Mouse (Mus musculus): ENCODE measurements around the gene Cbr4.

The Cbr4 gene
- long read RNA-seq, experiment 1, full-length matches to known transcripts = 18 of 20 reads
- long read RNA-seq, experiment 1, partial matches to known transcripts = 0 of 20 reads
- long read RNA-seq, experiment 1, other reads (novel, unspliced or antisense) = 2 of 20 reads
- long read RNA-seq, experiment 2, full-length matches to known transcripts = 21 of 23 reads
- long read RNA-seq, experiment 2, partial matches to known transcripts = 0 of 23 reads
- long read RNA-seq, experiment 2, other reads (novel, unspliced or antisense) = 2 of 23 reads

DNA sequence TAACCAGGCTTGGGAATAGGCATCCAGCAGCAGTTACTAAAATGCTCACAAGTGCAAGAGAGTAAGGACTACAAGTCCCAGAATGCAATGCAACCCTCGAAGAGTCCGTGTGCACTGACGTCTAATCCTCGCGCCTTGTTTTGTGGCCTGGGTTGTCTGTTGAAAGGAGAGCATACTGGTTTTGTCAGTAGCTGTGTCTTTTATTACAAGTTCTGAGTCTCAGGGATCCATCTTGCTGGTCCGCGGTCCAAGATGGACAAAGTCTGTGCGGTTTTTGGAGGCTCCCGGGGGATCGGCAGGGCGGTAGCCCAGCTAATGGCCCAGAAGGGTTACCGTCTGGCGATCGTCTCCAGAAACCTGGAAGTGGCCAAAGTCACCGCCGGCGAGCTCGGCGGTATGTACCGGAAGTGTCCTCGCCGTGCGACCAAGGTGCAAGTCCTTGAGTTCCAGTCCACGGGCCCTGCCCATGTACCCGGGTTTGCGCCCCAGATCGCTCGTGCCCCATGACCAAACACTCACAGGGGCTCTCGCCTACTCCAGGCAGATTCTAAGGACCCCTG, at the start of gene Cbr4:
Gene Cbr4 (plus strand): TSS at position 138 of the 560 bp plus-strand sequence.
- intact Hi-C loops (cut with DNase I) = loop anchor here (5.0 to 10.0 kb wide), 3 partner anchors 265 to 495 kb away; partner anchors contain the start of genes Nek1 and Sh3rf1

DNA sequence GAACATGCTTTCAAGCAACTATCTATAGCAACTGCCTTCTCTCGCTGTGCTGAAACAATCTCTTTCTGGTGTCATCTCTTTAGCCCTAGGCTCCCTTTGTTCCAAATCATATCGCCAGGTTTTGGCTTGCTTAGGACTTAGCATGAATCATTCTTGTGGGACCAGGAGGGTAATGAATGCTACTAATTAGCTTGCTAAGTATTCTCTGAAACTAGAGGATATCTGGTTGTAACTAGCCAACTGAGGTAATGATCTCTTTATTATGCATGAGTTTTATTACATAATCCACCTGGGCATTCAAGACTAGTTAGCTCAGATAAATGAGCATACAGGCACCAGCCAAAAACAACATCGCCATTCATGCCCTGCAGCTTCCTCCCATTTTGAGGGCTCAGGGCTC, 44.5 kb upstream of the Cbr4 start:
- intact Hi-C loops (cut with DNase I) = no loop called here

DNA sequence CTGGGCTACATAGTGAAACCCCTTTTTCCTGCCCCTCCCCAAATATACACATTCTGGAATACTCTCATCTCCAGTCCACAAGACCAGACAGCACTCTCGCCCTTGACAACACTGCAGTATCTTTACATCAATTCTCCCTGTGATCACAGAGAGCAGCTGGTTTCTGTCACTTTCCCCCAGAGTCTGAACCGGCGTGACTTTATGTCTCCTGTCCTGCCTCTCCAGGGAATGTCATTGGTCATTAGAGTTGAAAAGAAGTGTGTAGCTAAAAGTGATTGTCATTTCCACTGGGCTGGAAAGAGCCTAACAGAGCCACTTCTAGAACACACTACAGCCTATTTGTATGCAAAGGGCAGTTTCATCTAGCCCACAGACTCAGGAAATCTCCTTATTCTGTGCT, 43.2 kb upstream of the Cbr4 start:
- intact Hi-C loops (cut with DNase I) = no loop called here

DNA sequence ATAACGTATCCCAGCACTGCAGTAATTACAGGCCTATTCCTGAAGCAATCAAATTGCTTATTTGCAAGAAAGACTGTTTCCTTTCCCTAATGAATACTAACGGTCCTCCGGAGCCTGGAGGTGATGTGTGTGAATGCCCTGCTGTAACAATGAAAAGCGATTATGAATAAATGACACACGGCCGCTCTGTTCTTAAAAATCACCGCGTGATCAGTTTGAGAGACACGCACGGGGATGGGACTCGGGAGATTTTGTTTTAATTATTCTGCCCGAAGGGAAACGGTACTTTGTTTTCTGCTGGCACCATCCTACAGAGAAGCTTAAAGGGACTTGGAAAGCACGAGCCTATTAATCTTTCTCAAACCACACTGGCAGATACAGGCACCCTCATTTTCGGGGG, 41.2 kb upstream of the Cbr4 start:
- intact Hi-C loops (cut with DNase I) = no loop called here

DNA sequence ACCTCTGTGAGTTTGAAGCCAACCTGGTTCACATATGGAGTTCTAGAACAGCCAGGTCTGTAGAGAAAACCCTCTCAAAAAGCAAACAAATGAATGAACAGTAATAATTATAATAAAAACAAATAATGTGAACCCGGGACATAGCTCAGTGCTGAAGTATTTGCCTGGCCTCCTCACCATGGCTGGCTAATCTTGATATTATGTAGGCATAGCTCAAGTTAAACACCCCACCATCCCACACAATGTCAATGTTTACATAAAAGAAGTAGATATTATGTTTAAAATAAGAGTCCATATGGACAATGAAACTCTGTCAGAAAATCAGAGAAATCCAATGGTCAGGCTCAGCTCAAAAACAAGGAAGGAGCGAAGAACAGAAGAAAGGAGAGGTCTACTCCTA, 39.4 kb upstream of the Cbr4 start:
- intact Hi-C loops (cut with DNase I) = no loop called here

DNA sequence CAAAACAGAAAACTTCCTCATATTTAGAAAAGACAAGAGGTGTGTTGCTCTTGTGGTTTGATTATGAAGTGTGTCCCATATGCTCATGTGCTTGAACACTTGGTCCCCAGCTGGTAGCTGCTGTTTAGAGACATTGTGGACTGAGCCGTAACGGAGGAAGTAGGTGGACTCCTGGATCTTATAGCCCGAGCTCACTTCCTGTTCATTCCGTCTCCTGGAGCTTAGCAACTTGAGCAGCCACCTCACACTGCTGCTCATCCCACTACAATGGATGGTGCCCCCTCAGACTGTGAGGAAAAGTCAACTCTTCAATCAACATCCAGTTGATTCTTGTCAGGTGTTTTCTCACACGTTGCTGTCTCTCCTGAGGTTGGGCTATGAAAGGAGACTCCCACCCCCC, 38.7 kb upstream of the Cbr4 start:
- intact Hi-C loops (cut with DNase I) = no loop called here

DNA sequence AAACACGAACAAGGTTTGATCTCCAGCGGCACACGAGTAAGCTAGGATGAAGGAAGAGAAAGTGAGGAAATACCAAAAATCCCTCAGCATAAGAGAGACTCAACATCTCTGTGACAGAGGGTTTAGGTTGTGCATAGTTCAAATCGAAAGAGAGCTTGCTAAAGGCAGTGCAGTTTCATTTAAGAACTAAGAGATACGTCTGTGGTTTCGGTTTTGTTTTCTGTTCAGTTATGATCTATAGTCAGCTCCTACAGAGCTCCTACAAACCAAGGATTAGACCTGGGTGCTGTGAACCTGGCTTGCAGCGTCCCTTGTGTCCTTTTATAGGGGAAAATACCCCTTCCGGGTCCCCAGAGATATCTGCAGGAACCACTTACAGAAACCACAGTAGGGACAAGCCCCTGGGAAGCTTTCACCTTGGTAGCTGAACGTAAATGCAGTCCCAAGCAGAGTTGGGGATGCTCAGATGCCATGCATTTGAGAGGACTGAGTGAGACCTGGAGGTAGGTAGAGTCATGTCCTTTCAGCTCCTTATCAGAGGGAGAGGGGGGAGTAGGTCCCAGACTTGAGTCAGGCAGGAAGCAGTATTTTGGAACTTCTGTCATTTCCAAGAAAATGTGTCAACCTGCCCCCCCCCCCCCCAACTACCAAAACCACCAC, 36.5 kb upstream of the Cbr4 start:
- intact Hi-C loops (cut with DNase I) = no loop called here

- intact Hi-C loops (cut with DNase I) = no loop called here
Observed at GRCm38 (mm10) chr8:61451721-61452337, 35.7 kb upstream of the Cbr4 start.

DNA sequence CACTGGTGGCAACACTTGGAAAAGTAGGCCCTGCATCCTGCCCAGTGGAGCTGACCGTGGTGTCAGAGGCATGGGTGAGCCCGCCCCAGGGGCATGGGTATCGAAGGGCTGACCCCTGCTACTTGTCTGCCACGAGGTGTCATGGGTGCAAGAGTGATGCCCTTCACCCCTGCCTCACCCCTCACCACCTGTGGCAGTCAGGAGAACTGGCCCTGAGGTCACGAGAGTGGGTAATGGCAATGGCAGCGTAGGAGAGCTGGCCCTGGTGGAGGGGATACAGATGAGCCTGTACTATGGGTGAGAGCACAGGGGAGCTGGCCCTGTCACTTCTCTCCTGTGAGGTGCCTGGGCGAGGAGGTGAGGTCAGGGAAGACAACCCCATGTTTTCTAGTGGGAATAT, 27.8 kb upstream of the Cbr4 start:
- intact Hi-C loops (cut with DNase I) = no loop called here

- intact Hi-C loops (cut with DNase I) = no loop called here
Observed at GRCm38 (mm10) chr8:61462221-61462620, 25.3 kb upstream of the Cbr4 start.

- intact Hi-C loops (cut with DNase I) = no loop called here
Observed at GRCm38 (mm10) chr8:61464393-61464792, 23.1 kb upstream of the Cbr4 start.

DNA sequence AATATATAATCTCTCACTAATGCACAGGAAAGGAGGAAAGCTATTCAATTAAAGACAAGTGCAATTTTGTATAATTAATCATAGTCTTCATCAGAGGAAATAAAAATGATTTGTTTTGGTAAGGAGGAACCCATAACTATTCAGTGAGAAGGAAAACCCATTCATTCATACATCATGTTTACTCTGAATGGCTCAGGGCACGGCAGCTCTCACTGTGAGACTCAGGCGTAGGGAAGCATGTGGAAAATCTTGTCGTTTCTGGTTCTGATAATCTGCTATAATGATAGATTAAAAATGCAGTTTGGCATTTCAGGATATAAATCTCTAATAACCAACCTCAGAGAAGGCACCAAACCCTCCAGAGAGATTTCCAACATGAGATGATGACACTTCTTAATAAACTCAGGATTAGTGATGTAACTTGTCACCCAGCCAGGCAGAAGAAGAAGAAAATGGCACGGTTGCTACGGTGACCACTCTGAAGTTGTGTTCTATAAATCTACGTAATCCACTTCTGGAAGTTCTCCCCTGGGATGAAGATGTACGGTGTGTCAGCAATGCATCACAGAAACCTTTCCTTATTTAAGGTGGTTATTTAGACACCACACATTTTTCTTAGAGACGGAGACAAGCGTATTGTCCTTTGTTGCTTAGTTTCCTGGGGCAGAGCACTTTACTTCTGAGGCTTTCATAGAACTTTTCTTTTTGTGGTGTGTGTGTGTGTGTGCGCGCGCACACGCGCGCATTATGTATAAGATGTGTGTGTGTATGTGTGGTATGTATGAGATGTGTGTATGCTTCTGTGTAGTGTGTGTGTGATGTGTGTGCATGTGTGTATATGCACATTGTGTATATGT, 20.6 kb upstream of the Cbr4 start:
- intact Hi-C loops (cut with DNase I) = no loop called here

DNA sequence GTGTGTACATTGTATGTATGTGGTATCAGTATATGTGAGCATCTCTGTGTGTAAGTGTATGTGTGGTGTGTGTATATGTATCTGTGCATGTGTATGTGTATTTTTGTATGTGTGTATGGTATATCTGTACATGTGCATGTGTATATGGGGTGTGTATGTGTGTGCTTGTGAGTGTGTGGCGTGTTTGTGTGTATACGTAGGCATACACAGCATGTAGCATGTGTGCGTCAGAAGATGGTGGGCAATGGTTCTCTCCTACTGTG, 20.1 kb upstream of the Cbr4 start:
- intact Hi-C loops (cut with DNase I) = no loop called here

GRCm38 (mm10) chr8:61470213-61470612, 17.3 kb upstream of the Cbr4 start:
- intact Hi-C loops (cut with DNase I) = no loop called here

DNA sequence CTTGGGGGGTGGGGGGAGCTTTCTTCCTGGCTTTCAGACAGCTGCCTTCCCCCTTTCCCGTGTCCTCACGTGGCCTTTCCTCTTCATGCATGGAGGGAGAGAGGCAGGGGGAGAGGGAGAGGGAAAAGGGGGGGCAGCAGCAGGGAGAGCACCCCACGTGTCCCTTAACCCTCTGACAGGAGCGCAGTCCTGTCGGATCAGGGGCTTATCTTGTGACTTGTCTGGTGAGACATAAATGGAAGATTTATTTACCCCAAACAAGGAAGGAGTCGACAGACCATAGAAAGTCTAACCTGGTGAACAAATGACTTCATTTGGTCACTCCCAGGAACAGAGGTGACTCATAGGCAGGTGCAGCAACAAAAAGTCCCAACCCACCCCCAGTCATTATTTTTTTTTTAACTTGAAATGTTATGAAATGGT, 12.3 kb upstream of the Cbr4 start:
- intact Hi-C loops (cut with DNase I) = no loop called here

GRCm38 (mm10) chr8:61476160-61476559, 11.4 kb upstream of the Cbr4 start:
- intact Hi-C loops (cut with DNase I) = no loop called here

DNA sequence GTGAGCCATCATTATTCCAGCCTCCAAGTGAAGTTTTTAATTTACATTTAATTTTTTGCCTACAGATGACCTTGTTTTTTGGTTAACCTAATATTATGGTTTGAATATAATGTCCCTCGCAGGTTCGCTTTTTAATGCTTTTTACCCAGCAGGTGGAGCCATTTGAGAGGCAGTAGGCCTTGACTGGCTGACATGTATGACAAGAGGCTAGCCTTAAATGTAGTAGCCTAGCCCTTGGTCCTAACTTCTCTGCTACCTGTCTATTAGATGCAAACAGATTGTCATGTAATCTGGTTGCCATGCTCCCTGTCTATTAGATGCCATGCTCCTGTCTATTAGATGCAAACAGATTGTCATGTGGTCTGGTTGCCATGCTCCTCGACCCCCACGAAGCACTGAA, 9.4 kb upstream of the Cbr4 start:
- intact Hi-C loops (cut with DNase I) = no loop called here

GRCm38 (mm10) chr8:61478793-61479192, 8.7 kb upstream of the Cbr4 start:
- intact Hi-C loops (cut with DNase I) = no loop called here

- intact Hi-C loops (cut with DNase I) = loop anchor here (10.0 kb wide), 1 partner anchor 405 kb away; no protein-coding TSS in a partner anchor
Observed at GRCm38 (mm10) chr8:61479506-61480214, 7.9 kb upstream of the Cbr4 start.

- intact Hi-C loops (cut with DNase I) = loop anchor here (10.0 kb wide), 1 partner anchor 406 kb away; no protein-coding TSS in a partner anchor
Observed at GRCm38 (mm10) chr8:61480260-61480967, 7.1 kb upstream of the Cbr4 start.

Measured in adrenal gland (tissue).